Mouse (Mus musculus): ENCODE measurements around the gene Mup15. TPM values are rescaled to one million over a fixed set of nuclear protein-coding genes. Genes with fewer than 3 reads are reported as not detected.

Mup15 gene
- polyA plus RNA-seq (2017; shearing (Covaris generic)): not detected

GRCm38 (mm10) chr4:61439643-61440042 lies at the start of gene Mup15:
Gene Mup15 (minus strand): TSS chr4:61439743.

Other genes with a start within 250 kb of the Mup15 start
- not detected for gene Mup13, start 211.5 kb downstream of the Mup15 start, polyA plus RNA-seq (2017; shearing (Covaris generic))
- not detected for gene Mup14, start 135.7 kb downstream of the Mup15 start, polyA plus RNA-seq (2017; shearing (Covaris generic))
- gene Mup16, start 79.8 kb upstream of the Mup15 start, polyA plus RNA-seq (2017; shearing (Covaris generic)): not detected
- not detected for gene Mup17, start 156.1 kb upstream of the Mup15 start, polyA plus RNA-seq (2017; shearing (Covaris generic))
- gene Mup18, start 234.4 kb upstream of the Mup15 start, polyA plus RNA-seq (2017; shearing (Covaris generic)): not detected

Data from naive thymus-derived CD4-positive, alpha-beta T cell, adult 5 months (primary cell).